Mouse (Mus musculus): ENCODE data around the gene Ppt1. TPM values are rescaled to one million over a fixed set of nuclear protein-coding genes. Genes with fewer than 3 reads are reported as not detected.

Gene Ppt1
- polyA plus RNA-seq, 1 experiment from 2014 or later = 20.3 TPM

DNA sequence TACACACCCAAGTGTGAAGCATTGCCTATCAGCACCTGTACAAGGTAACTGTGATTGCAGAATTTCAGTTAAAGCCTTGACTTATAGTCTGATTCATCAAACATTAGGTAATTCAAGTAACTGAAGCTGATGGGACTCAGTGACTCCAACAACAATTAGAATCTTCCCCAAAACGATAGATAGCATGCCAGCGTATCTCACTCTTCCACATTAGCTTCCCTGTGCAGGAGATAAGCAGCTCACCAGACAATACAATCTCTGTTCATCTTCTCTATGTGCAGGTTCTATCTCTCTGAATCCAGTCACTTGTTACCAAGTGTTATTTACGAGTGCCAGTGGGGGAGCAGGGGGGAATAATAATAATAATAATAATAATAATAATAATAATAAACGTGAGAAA is 37.5 kb downstream of the Ppt1 start:
- ATAC-seq (no peak), DNase-seq (no peak)
- H3K4me2 ChIP-seq (ENCODE audit: low read depth, low read length) = peak overlapping the region; percentile 55
- peaks cover 13% of the 10 kb centered on the region for H3K4me1 ChIP-seq (ENCODE audit: insufficient read depth)
- H3K27ac ChIP-seq (ENCODE audit: low read depth) = peak overlapping the region; percentile 30; the same call in 1 of the 2 replicates
- WGBS (ENCODE audit: insufficient replicate concordance) = 45% methylated on average over 4 of the region's 4 CpGs
- no peaks in the 10 kb centered on the region for H3K27me3 ChIP-seq (ENCODE audit: insufficient read depth, low read length)
- no peak overlapping the region for H3K9ac ChIP-seq (replicated peaks)
- no peaks in the 10 kb centered on the region for H3K9me3 ChIP-seq (ENCODE audit: low read length)
- TF ChIP-seq CTCF (IDR thresholded peaks at IDR 0.05; ENCODE audit: low read depth) (no peak), EP300 (IDR thresholded peaks at IDR 0.05; ENCODE audit: low read depth) (no peak)
- H3K36me3 ChIP-seq (replicated peaks; ENCODE audit: insufficient read depth, low read length) = peaks cover 44% of the 10 kb centered on the region
- H3K4me3 ChIP-seq (ENCODE audit: low read depth, low read length) = no peak overlapping the region

DNA sequence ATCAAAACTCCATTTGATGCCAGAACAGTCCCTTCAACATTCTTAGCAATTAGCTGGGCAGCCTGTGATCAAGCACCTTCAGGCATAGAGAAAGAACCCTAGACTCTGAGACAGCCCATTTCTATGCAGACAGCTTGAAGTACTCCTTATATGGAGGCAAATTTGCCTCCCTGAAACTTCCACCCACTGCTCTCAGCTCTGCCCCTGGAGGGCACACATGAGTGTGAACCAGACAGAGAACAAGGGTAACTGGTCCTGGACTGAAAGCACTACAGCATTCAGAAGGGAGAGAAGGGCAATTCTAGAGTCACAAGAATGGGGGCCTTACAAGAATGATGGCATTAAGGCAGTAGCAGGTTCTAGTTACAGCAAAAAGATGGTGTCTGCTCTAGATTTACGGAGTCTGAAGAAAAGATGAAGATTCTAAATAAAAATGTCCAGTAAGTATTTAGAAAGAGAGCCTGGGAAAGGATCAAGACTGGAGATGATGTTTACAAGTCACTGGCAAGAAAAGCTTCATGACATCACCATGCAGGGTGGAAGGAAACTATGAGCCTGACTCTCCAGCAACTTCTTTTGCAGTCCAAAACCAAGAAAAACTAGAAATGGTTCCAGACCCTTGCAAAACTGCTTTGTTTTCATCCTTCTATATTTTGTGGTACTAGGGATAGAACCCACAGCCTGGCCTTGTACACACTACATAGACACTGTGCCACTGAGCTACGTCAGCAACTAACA is 42.5 kb downstream of the Ppt1 start:
- no peak overlapping the region for H3K9ac ChIP-seq (replicated peaks)
- H3K4me1 ChIP-seq (ENCODE audit: insufficient read depth) = peaks cover 19% of the 10 kb centered on the region
- H3K27ac ChIP-seq (ENCODE audit: low read depth) = no peak overlapping the region
- TF ChIP-seq CTCF (IDR thresholded peaks at IDR 0.05; ENCODE audit: low read depth) = no peak
- no peak for TF ChIP-seq EP300 (IDR thresholded peaks at IDR 0.05; ENCODE audit: low read depth)
- ATAC-seq (no peak), DNase-seq (no peak)
- H3K9me3 ChIP-seq (ENCODE audit: low read length) = no peaks in the 10 kb centered on the region
- H3K36me3 ChIP-seq (replicated peaks; ENCODE audit: insufficient read depth, low read length) = peaks cover 14% of the 10 kb centered on the region; the same call in 1 of the 2 replicates
- no peak overlapping the region for H3K4me3 ChIP-seq (ENCODE audit: low read depth, low read length)
- no peak overlapping the region for H3K4me2 ChIP-seq (ENCODE audit: low read depth, low read length)
- H3K27me3 ChIP-seq (ENCODE audit: insufficient read depth, low read length) = no peaks in the 10 kb centered on the region
- WGBS (ENCODE audit: insufficient replicate concordance) = 85% methylated on average over 2 of the region's 2 CpGs

DNA sequence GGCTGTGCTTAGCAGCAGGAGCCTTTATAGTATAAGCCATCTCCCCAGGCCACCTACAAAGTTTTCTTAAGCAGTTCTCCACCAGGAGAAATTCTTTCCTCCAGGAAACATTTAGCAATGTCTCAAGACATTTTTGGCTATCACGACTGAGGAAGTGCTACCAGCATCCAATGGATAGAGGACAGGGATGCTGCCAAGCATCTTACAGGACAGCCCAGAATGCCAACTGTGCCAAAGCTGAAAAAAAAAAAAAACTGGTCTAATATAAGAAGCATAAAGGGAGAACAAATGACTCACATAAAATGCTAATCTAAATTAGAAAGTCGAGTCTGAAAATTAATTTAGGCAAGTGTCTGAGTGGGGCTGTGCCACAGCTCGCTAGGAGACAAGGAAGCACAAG is 46.5 kb downstream of the Ppt1 start:
- Histone ChIP-seq H3K4me3 (ENCODE audit: low read depth, low read length) (no peak overlapping the region), H3K36me3 (replicated peaks; ENCODE audit: insufficient read depth, low read length) (peaks cover 3% of the 10 kb centered on the region; the same call in 1 of the 2 replicates), H3K9ac (replicated peaks) (no peak overlapping the region), H3K4me1 (ENCODE audit: insufficient read depth) (peaks cover 39% of the 10 kb centered on the region), H3K4me2 (ENCODE audit: low read depth, low read length) (peak overlapping the region; percentile 46; the same call in 1 of the 2 replicates), H3K27me3 (ENCODE audit: insufficient read depth, low read length) (no peaks in the 10 kb centered on the region), H3K27ac (ENCODE audit: low read depth) (no peak overlapping the region), H3K9me3 (ENCODE audit: low read length) (no peaks in the 10 kb centered on the region)
- 68% methylated on average over 3 of the region's 3 CpGs for WGBS (ENCODE audit: insufficient replicate concordance)
- ATAC-seq (no peak), DNase-seq (no peak)
- TF ChIP-seq CTCF (IDR thresholded peaks at IDR 0.05; ENCODE audit: low read depth) (no peak), EP300 (IDR thresholded peaks at IDR 0.05; ENCODE audit: low read depth) (no peak)

DNA sequence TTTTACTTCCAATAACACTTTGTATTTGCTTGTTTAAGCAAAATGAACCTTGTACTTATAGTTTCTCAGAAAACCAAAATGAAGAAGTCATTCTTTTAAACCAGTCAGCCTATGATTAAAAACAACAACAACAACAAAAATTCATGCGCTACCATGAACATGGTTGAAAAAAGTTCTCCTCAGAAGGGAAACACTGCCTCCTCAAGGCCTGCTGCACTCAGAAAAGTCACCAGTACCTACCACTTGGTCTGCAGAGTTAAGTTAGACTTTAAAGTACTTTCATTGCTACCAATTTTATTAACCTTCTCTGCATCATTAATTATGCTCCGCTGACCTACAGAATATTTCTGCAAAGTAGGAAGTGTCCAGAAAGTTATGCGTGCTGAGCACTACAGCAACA is 47.3 kb downstream of the Ppt1 start:
- peak overlapping the region; percentile 98 for H3K4me2 ChIP-seq (ENCODE audit: low read depth, low read length)
- peak overlapping the region; percentile 87; the same call in 1 of the 2 replicates for H3K4me3 ChIP-seq (ENCODE audit: low read depth, low read length)
- ATAC-seq (no peak), DNase-seq (no peak)
- no peaks in the 10 kb centered on the region for H3K27me3 ChIP-seq (ENCODE audit: insufficient read depth, low read length)
- peaks cover 3% of the 10 kb centered on the region; the same call in 1 of the 2 replicates for H3K36me3 ChIP-seq (replicated peaks; ENCODE audit: insufficient read depth, low read length)
- peaks cover 39% of the 10 kb centered on the region for H3K4me1 ChIP-seq (ENCODE audit: insufficient read depth)
- no peak for TF ChIP-seq EP300 (IDR thresholded peaks at IDR 0.05; ENCODE audit: low read depth)
- peak; percentile 17; the same call in 1 of the 2 replicates for TF ChIP-seq CTCF (IDR thresholded peaks at IDR 0.05; ENCODE audit: low read depth)
- H3K9me3 ChIP-seq (ENCODE audit: low read length) = no peaks in the 10 kb centered on the region
- H3K27ac ChIP-seq (ENCODE audit: low read depth) = no peak overlapping the region
- 77% methylated on average over 3 of the region's 3 CpGs for WGBS (ENCODE audit: insufficient replicate concordance)
- H3K9ac ChIP-seq (replicated peaks) = no peak overlapping the region

DNA sequence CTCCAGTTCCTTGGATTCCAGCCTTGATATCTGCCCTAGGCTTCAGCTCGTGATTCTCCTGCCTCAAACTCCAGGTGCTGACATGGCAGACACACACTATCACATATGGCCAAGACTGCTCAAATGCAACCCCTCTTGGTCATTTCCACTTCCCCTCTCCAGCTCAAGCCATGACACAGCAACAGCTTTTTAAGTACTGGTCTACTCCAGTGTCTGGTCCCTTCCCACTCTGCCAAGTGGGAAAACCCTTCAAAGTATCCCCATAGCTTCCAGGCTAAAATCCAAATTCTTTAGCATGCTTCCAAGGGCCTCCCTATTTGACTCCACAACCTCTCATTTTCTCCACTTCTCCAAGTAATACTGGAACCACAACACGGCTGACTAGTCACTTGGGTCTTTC is 48.0 kb downstream of the Ppt1 start:
- peaks cover 3% of the 10 kb centered on the region; the same call in 1 of the 2 replicates for H3K36me3 ChIP-seq (replicated peaks; ENCODE audit: insufficient read depth, low read length)
- TF ChIP-seq CTCF (IDR thresholded peaks at IDR 0.05; ENCODE audit: low read depth) (no peak), EP300 (IDR thresholded peaks at IDR 0.05; ENCODE audit: low read depth) (no peak)
- peak overlapping the region; percentile 98 for H3K4me2 ChIP-seq (ENCODE audit: low read depth, low read length)
- H3K4me3 ChIP-seq (ENCODE audit: low read depth, low read length) = peak overlapping the region; percentile 87
- H3K27ac ChIP-seq (ENCODE audit: low read depth) = peak overlapping the region; percentile 100
- no peak for ATAC-seq
- no peaks in the 10 kb centered on the region for H3K9me3 ChIP-seq (ENCODE audit: low read length)
- no peaks in the 10 kb centered on the region for H3K27me3 ChIP-seq (ENCODE audit: insufficient read depth, low read length)
- no peak for DNase-seq
- 19% methylated on average over 2 of the region's 2 CpGs for WGBS (ENCODE audit: insufficient replicate concordance)
- peak overlapping the region; percentile 81 for H3K9ac ChIP-seq (replicated peaks)
- peaks cover 36% of the 10 kb centered on the region for H3K4me1 ChIP-seq (ENCODE audit: insufficient read depth)

DNA sequence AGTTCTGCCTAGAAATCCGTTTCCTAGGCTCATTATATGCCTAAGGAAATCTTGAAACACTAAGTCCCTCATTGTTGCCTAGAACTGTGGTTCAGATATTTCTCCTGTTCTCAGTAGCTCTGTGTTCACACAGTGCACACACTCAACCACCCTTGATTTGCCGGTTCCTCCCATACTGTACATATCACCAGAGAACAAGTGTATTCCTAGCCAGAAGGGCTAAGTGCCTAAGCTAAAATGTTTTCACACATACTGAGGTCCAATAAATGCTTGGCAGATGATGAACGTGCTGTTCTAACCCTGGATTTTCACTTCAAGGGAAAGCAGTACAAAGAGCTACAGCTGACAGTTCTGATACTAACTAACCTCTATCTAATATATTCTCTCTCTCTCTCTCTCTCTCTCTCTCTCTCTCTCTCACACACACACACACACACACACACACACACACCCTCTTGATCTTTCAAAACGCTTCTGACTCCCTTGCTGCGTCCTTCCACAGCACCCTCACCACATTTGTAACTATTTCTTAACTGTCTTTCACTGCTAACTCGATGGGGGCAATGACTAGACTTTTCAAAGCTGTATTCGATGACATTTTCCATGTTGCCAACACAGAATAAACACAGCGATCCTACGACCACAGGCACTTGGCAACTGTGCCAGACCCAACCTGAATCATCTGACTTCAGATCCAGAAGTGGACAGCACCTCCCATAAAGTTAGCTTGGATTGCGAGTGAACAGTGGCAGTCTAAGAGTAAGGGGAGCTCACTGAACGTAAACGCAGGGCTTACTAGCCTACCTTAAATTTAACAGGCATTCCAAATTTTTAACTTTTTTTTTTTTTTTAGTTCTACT is 48.7 kb downstream of the Ppt1 start:
- 11% methylated on average over 12 of the region's 12 CpGs for WGBS (ENCODE audit: insufficient replicate concordance)
- H3K9ac ChIP-seq (replicated peaks) = peak overlapping the region; percentile 81
- H3K27ac ChIP-seq (ENCODE audit: low read depth) = peak overlapping the region; percentile 100
- H3K27me3 ChIP-seq (ENCODE audit: insufficient read depth, low read length) = no peaks in the 10 kb centered on the region
- TF ChIP-seq EP300 (IDR thresholded peaks at IDR 0.05; ENCODE audit: low read depth) (no peak), CTCF (IDR thresholded peaks at IDR 0.05; ENCODE audit: low read depth) (no peak)
- DNase-seq (no peak), ATAC-seq (no peak)
- peaks cover 3% of the 10 kb centered on the region; the same call in 1 of the 2 replicates for H3K36me3 ChIP-seq (replicated peaks; ENCODE audit: insufficient read depth, low read length)
- no peaks in the 10 kb centered on the region for H3K9me3 ChIP-seq (ENCODE audit: low read length)
- H3K4me3 ChIP-seq (ENCODE audit: low read depth, low read length) = peak overlapping the region; percentile 87
- H3K4me1 ChIP-seq (ENCODE audit: insufficient read depth) = peaks cover 36% of the 10 kb centered on the region
- peak overlapping the region; percentile 98 for H3K4me2 ChIP-seq (ENCODE audit: low read depth, low read length)
